Mouse (Mus musculus) thymus, adult 2 months (tissue): ENCODE data around the gene Rab3a.

Experiments used
- CTCF ChIP-seq: fragments of 200-500 bp; IDR thresholded peaks from 2 replicates; pipeline ENCODE4 v1.5.1; 2012; ENCODE audit warnings: mild to moderate bottlenecking, control low read depth, low read length, moderate library complexity, borderline replicate concordance; ENCODE audit not compliant: control insufficient read depth, poor library complexity, insufficient read depth; ENCODE audit errors: extremely low read depth
- POLR2A ChIP-seq: fragments of 200-500 bp; IDR thresholded peaks from 2 replicates; pipeline ENCODE4 v1.6.1; 2012; ENCODE audit warnings: mild to moderate bottlenecking, low read length, control low read depth, moderate library complexity; ENCODE audit not compliant: control insufficient read depth, poor library complexity, insufficient read depth; ENCODE audit errors: extremely low read depth

GRCm38 (mm10) chr8:70764026-70764425 lies 9.5 kb downstream of the Rab3a start:
- TF ChIP-seq CTCF (no peak), POLR2A (no peak)
